Mouse (Mus musculus): ENCODE data around the gene Heyl. TPM values are rescaled to one million over a fixed set of nuclear protein-coding genes. Genes with fewer than 3 reads are reported as not detected.
A peak's percentile ranks its signal among the peaks of the same experiment; 100 is the strongest.

Gene Heyl
- polyA plus RNA-seq, 1 experiment, result 30.2 TPM

- no peak overlapping the region for H3K4me3 ChIP-seq
- H3K4me2 ChIP-seq (ENCODE audit: low read depth), result peak overlapping the region; percentile 52
- no peaks in the 10 kb centered on the region for H3K36me3 ChIP-seq (ENCODE audit: control insufficient read depth, insufficient read depth)
- TF ChIP-seq USF1 (IDR thresholded peaks at IDR 0.05; ENCODE audit: low read depth), result no peak
- no peak for TF ChIP-seq MYOG (IDR thresholded peaks at IDR 0.05; ENCODE audit: control insufficient read depth in 1 of 3, insufficient read depth in 1 of 3, insufficient read length in 2 of 3, low read depth in 2 of 3)
- TF ChIP-seq MYOD1 (IDR thresholded peaks at IDR 0.05; ENCODE audit: control insufficient read depth in 1 of 3, insufficient read length in 2 of 3, low read depth in 2 of 3), result no peak
- no peak for TF ChIP-seq E2F4 (IDR thresholded peaks at IDR 0.05; ENCODE audit: insufficient read depth)
- TF ChIP-seq POLR2A (IDR thresholded peaks at IDR 0.05; ENCODE audit: insufficient read length, low read depth), result no peak
- TF ChIP-seq REST (IDR thresholded peaks at IDR 0.05; ENCODE audit: insufficient read depth, insufficient read length), result no peak
- no peak for TF ChIP-seq TCF3 (IDR thresholded peaks at IDR 0.05; ENCODE audit: insufficient read length, low read depth)
- no peak for TF ChIP-seq MAX (IDR thresholded peaks at IDR 0.05; ENCODE audit: low read depth)
- no peak for TF ChIP-seq POLR2AphosphoS2 (IDR thresholded peaks at IDR 0.05; ENCODE audit: insufficient read length, low read depth)
- TF ChIP-seq CEBPB (IDR thresholded peaks at IDR 0.05; ENCODE audit: insufficient read depth, poor library complexity, severe bottlenecking), result no peak
- TF ChIP-seq SRF (IDR thresholded peaks at IDR 0.05; ENCODE audit: control insufficient read depth, insufficient read length, low read depth), result no peak
- H3ac ChIP-seq (ENCODE audit: control insufficient read depth, insufficient read length), result no peak overlapping the region
- H3K79me2 ChIP-seq (ENCODE audit: control insufficient read depth, insufficient read depth), result no peaks in the 10 kb centered on the region
- H3K27me3 ChIP-seq (ENCODE audit: control insufficient read depth, insufficient read depth, insufficient read length), result no peaks in the 10 kb centered on the region
These were observed 12.9 kb downstream of the Heyl start for GRCm38 (mm10) chr4:123246221-123246620.

GRCm38 (mm10) chr4:123246651-123247050, 13.3 kb downstream of the Heyl start:
- Histone ChIP-seq H3ac (ENCODE audit: control insufficient read depth, insufficient read length) (no peak overlapping the region), H3K27me3 (ENCODE audit: control insufficient read depth, insufficient read depth, insufficient read length) (no peaks in the 10 kb centered on the region), H3K4me3 (no peak overlapping the region), H3K4me2 (ENCODE audit: low read depth) (peak overlapping the region; percentile 52), H3K36me3 (ENCODE audit: control insufficient read depth, insufficient read depth) (no peaks in the 10 kb centered on the region), H3K79me2 (ENCODE audit: control insufficient read depth, insufficient read depth) (no peaks in the 10 kb centered on the region)
- TF ChIP-seq MYOG (IDR thresholded peaks at IDR 0.05; ENCODE audit: control insufficient read depth in 1 of 3, insufficient read depth in 1 of 3, insufficient read length in 2 of 3, low read depth in 2 of 3), result no peak
- TF ChIP-seq MYOD1 (IDR thresholded peaks at IDR 0.05; ENCODE audit: control insufficient read depth in 1 of 3, insufficient read length in 2 of 3, low read depth in 2 of 3), result no peak
- no peak for TF ChIP-seq TCF3 (IDR thresholded peaks at IDR 0.05; ENCODE audit: insufficient read length, low read depth)
- TF ChIP-seq POLR2A (IDR thresholded peaks at IDR 0.05; ENCODE audit: insufficient read length, low read depth), result no peak
- TF ChIP-seq TCF12 (IDR thresholded peaks at IDR 0.05; ENCODE audit: insufficient read depth, poor library complexity, severe bottlenecking), result no peak
- no peak for TF ChIP-seq POLR2AphosphoS2 (IDR thresholded peaks at IDR 0.05; ENCODE audit: insufficient read length, low read depth)
- no peak for TF ChIP-seq CEBPB (IDR thresholded peaks at IDR 0.05; ENCODE audit: insufficient read depth, poor library complexity, severe bottlenecking)
- no peak for TF ChIP-seq E2F4 (IDR thresholded peaks at IDR 0.05; ENCODE audit: insufficient read depth)
- TF ChIP-seq REST (IDR thresholded peaks at IDR 0.05; ENCODE audit: insufficient read depth, insufficient read length), result no peak
- no peak for TF ChIP-seq MAX (IDR thresholded peaks at IDR 0.05; ENCODE audit: low read depth)
- no peak for TF ChIP-seq USF1 (IDR thresholded peaks at IDR 0.05; ENCODE audit: low read depth)
- no peak for TF ChIP-seq SRF (IDR thresholded peaks at IDR 0.05; ENCODE audit: control insufficient read depth, insufficient read length, low read depth)

DNA sequence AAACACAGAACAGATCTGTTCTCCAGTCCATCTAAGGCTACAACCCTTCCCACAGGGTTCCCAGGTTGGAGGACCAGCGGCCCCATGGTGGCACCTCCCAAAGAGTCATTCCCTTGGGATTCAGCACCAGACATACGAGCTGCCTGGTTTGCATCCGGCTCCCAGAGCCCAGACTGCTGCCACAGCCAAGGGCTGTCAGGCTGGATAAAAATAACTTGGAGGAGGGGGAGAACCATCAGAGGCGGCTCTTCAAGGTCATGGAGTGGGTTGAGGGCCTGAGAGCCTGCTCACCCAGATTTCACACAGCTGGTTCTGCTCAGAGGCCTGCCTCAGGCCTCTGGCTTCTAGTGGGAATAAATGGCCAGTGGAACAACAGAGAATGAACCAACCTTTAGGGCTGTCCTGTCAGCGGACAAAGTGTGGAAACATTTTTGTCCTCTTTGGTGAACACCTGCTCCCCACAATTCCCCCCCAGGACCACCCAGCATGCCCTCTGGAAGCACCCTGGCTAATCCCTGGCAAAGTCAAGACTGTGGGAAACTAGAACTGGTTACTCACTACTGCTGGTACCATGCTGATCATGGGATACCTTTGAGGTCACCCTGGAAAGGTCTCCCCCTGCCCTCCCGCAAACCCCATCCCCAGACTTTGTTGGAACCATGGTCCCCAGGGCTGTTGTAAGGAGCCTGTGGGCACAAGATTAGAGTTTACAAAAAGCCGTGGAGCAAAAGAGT, 14.0 kb downstream of the Heyl start:
- Histone ChIP-seq H3K4me2 (ENCODE audit: low read depth) (peak overlapping the region; percentile 52), H3ac (ENCODE audit: control insufficient read depth, insufficient read length) (no peak overlapping the region), H3K79me2 (ENCODE audit: control insufficient read depth, insufficient read depth) (no peaks in the 10 kb centered on the region), H3K36me3 (ENCODE audit: control insufficient read depth, insufficient read depth) (no peaks in the 10 kb centered on the region), H3K27me3 (ENCODE audit: control insufficient read depth, insufficient read depth, insufficient read length) (no peaks in the 10 kb centered on the region), H3K4me3 (no peak overlapping the region)
- no peak for TF ChIP-seq MYOG (IDR thresholded peaks at IDR 0.05; ENCODE audit: control insufficient read depth in 1 of 3, insufficient read depth in 1 of 3, insufficient read length in 2 of 3, low read depth in 2 of 3)
- TF ChIP-seq TCF12 (IDR thresholded peaks at IDR 0.05; ENCODE audit: insufficient read depth, poor library complexity, severe bottlenecking), result no peak
- TF ChIP-seq MYOD1 (IDR thresholded peaks at IDR 0.05; ENCODE audit: control insufficient read depth in 1 of 3, insufficient read length in 2 of 3, low read depth in 2 of 3), result no peak
- no peak for TF ChIP-seq E2F4 (IDR thresholded peaks at IDR 0.05; ENCODE audit: insufficient read depth)
- no peak for TF ChIP-seq REST (IDR thresholded peaks at IDR 0.05; ENCODE audit: insufficient read depth, insufficient read length)
- no peak for TF ChIP-seq SRF (IDR thresholded peaks at IDR 0.05; ENCODE audit: control insufficient read depth, insufficient read length, low read depth)
- TF ChIP-seq POLR2A (IDR thresholded peaks at IDR 0.05; ENCODE audit: insufficient read length, low read depth), result no peak
- TF ChIP-seq CEBPB (IDR thresholded peaks at IDR 0.05; ENCODE audit: insufficient read depth, poor library complexity, severe bottlenecking), result no peak
- TF ChIP-seq USF1 (IDR thresholded peaks at IDR 0.05; ENCODE audit: low read depth), result no peak
- no peak for TF ChIP-seq POLR2AphosphoS2 (IDR thresholded peaks at IDR 0.05; ENCODE audit: insufficient read length, low read depth)
- no peak for TF ChIP-seq TCF3 (IDR thresholded peaks at IDR 0.05; ENCODE audit: insufficient read length, low read depth)
- no peak for TF ChIP-seq MAX (IDR thresholded peaks at IDR 0.05; ENCODE audit: low read depth)

DNA sequence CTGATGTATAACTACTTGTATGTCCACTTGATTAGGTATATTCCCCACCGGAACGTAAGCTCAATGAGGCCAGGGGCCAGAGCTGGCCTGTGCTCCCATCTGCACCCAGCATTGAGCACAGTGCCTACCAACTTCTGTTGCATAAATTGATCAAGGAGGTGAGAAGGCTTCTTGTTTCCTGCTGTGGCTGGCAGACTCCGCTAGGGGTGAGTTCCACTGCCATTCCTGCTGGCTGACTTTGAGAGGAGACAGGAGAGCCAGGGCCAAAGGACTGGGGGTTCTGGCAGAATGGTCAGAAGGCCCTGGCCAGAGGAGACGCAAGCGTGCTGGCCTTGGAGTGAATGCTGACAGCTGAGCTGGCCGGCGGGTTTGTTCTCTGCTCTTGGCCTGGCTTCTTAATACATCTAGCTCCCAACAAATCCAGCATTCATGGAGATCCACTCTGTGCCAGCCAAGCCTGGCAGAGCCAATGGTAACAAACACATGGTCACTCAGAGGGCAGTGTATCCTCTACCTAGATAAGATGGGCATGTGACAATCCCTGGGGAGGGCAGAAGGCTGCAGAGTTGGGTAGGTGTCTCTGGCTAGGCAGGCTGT, 15.7 kb downstream of the Heyl start:
- TF ChIP-seq SRF (IDR thresholded peaks at IDR 0.05; ENCODE audit: control insufficient read depth, insufficient read length, low read depth) (no peak), POLR2A (IDR thresholded peaks at IDR 0.05; ENCODE audit: insufficient read length, low read depth) (peak; percentile 19), E2F4 (IDR thresholded peaks at IDR 0.05; ENCODE audit: insufficient read depth) (no peak), REST (IDR thresholded peaks at IDR 0.05; ENCODE audit: insufficient read depth, insufficient read length) (no peak), MAX (IDR thresholded peaks at IDR 0.05; ENCODE audit: low read depth) (no peak), CEBPB (IDR thresholded peaks at IDR 0.05; ENCODE audit: insufficient read depth, poor library complexity, severe bottlenecking) (no peak), USF1 (IDR thresholded peaks at IDR 0.05; ENCODE audit: low read depth) (no peak)
- no peaks in the 10 kb centered on the region for H3K79me2 ChIP-seq (ENCODE audit: control insufficient read depth, insufficient read depth)
- H3K4me2 ChIP-seq (ENCODE audit: low read depth), result no peak overlapping the region
- no peaks in the 10 kb centered on the region for H3K27me3 ChIP-seq (ENCODE audit: control insufficient read depth, insufficient read depth, insufficient read length)
- H3K4me3 ChIP-seq, result no peak overlapping the region
- H3ac ChIP-seq (ENCODE audit: control insufficient read depth, insufficient read length), result no peak overlapping the region
- no peaks in the 10 kb centered on the region for H3K36me3 ChIP-seq (ENCODE audit: control insufficient read depth, insufficient read depth)
